Mouse (Mus musculus) inflammation-experienced regulatory T-cells, adult 6 months (primary cell): ENCODE data around the gene Akap13. TPM values are rescaled to one million over a fixed set of nuclear protein-coding genes. Genes with fewer than 3 reads are reported as not detected.
"Not testable (repeated sequence)": the region's sequence is repeated elsewhere in the genome, so short reads cannot be mapped to it uniquely, and the experiment has no call there.

ENCODE experiments used
- ATAC-seq: one replicate; pipeline ENCODE4 v1.8.0; 2017
- polyA plus RNA-seq, 3 experiments: library from polyadenylated mRNA; unstranded; fragments of 100-300 nt; shearing (Covaris generic); gene quantifications; one replicate each; pipeline ENCODE4 v1.2.1; 2017

The Akap13 gene
- polyA plus RNA-seq, 3 experiments from 2014 or later: 228 to 429 (median 340) TPM

DNA sequence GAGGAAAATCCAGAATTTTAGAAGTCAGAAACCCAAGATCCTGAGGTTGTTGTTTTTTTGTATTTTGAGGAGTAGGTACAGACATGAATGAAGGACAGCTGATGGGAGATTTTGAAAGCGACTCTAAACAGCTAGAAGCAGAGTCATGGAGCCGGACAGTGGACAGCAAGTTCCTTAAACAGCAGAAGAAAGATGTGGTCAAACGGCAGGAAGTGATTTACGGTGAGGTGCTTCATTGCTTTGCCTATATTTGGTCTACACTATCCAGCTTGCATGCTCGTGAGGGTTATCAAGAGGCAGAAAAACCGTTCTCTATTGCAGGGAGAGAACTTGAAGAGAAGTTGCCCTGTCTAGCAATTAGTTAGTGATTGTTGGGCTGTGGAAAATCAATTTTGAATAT lies 270.6 kb downstream of the Akap13 start:
- no peak for ATAC-seq

DNA sequence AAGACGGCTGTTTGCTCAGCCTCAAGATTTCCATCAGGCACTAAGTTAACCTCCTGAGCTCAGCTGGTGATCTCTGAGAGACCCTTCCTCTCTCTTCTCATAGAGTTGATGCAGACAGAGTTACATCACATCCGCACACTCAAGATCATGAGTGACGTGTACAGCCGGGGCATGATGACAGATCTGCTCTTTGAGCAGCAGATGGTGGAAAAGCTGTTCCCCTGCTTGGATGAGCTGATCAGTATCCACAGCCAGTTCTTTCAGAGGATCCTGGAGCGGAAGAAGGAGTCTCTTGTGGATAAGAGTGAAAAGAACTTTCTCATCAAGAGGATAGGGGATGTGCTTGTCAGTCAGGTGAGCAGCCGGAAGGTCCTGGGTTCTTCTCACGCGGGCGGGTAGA lies 271.5 kb downstream of the Akap13 start:
- no peak for ATAC-seq

DNA sequence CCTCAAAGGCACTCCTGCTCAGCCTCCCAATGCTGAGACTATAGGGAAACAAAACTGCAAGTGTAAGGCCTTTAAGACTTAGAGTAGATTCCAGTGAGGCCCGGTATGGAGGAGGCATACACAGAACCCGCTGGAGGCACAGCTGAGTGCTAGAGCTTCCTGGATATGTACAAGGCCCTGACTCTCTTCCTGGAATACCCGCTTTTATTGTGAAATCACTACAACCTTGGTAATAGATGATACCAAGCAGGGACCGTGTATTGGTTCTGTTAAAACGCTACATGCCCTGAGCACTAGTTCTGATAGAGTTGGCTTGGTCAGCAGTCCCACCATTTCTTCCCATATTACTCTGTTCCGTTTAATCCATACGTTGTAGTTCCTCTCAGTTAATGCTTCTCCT lies 274.3 kb downstream of the Akap13 start:
- no peak for ATAC-seq

DNA sequence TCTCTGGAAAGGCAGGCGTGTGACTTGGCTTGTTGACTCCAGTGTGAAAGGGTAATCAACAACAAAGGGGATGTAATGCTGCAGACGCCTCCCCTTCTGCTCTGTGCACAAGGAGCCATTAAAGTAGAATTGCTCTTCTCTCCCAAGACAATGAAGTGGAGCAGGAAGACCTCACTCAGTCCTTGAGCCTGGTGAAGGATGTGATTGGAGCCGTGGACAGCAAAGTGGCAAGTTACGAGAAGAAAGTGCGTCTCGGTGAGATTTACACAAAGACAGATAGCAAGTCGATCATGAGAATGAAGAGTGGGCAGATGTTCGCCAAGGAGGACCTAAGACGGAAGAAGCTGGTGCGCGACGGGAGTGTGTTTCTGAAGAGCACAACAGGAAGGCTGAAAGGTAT lies 274.9 kb downstream of the Akap13 start:
- no peak for ATAC-seq

DNA sequence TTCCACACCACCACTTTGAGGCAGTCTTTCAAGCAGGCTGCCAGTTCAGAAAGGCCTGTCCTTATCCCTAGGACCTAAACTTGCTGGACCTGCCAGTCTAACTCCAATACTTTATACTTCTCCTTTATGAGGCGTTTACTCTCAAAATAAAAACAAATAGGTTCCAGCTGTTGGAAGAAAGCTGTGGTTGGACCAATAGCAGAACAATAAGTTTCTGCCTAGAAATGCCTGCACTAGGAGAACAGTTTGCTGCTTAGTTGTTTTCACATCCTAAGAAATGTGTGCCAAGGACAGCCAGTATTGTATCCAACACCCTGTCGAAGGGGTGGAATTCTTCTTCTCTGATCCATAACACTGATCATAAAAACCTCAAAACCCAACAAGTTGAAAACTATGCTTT lies 276.6 kb downstream of the Akap13 start:
- ATAC-seq: no peak

DNA sequence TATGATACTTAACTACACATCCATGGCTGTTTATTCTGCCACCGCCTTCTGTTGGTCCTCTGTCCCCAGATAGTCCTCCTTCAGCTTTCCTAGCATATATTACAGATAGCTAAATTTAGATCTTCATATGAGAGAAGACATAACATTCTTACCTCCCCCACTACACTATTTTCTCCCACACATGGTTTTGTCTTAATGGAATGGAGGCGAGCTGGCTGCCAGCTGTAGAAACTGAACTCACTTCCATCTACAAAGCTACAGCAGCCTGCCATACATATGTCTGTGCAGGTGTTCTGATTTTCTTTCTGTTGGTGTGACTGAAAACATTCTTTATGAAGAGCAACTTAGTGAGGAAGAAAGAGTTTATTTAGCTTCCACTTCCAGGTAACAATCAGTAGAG lies 277.8 kb downstream of the Akap13 start:
- no peak for ATAC-seq

DNA sequence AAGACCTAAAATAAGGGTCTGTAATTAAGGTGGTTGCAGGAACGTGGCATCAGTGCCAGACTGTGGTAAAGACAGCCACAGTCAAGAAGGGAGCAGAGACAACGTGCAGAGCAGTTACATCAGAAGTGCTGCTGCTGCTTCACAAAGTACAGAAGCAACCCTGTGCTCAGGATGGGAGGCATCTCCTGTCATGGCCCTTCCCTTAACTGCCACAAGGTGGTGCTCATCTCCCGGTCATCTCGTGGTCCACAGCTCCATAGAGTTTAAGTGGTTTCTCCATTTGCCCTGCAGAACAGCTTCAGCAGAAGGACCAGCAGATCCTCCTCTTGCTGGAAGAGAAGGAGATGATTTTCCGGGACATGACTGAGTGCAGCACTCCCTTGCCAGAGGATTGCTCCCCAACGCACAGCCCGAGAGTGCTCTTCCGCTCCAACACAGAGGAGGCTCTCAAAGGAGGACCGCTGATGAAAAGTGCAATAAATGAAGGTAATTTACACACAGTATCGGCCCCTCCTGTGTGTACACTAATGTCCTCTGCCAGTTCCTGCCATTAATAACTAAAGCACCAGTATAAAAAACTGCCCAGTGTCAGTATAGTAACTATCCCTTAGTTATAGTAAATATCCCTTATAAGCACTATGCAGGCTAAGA lies 283.9 kb downstream of the Akap13 start:
- peak; percentile 87 for ATAC-seq

DNA sequence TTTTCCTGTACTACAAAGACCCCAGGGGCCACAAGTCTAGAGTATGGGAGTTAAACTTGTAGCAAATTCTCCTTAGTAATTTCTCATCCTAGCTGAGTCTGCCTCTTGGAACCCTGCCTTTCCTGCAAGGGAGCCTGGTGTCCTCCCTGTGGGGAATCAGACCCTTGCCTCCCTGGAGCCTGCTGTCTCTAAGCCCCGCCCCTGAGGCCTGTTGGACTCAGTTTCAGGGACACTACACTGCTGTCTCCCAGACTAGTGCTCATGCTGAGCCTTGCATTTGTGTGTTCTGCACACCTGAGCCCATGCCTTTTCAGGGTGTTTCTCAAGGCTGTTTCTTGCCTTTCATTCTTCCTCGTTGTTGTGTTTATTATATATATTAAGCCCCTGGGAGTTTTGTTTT lies 289.2 kb downstream of the Akap13 start:
- ATAC-seq: no peak

DNA sequence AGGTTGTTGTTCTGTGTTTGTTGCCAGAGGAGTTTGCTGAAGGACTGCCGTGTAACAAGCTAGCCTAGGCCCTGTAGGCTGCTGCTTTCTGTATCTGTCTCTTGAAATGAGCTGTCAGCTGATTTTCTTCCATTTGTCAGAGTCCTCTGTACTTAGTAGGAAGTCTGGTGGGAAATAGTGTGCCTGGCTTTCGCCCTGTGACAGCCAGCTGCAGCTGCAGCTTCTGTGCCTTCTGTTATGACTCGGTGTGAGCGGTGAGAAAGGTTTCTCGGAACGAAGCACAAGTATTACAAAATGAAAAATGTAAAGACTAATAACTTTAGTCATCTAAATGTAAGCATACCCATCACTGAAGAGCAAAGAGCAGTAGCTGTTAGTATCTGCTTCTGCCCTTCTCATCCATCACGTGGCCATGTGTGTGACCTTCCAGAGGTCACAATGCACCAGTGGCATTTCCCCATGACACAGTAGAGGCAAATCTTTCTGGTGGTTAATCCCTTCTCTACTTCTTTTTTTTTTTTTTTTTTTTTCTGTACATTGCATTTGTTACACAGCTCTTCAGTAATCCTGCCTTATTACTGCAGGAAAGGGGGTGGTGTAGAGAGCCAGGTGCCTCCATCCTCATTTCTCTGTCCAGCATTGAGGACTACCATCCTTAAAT lies 289.8 kb downstream of the Akap13 start:
- peak; percentile 47 for ATAC-seq

DNA sequence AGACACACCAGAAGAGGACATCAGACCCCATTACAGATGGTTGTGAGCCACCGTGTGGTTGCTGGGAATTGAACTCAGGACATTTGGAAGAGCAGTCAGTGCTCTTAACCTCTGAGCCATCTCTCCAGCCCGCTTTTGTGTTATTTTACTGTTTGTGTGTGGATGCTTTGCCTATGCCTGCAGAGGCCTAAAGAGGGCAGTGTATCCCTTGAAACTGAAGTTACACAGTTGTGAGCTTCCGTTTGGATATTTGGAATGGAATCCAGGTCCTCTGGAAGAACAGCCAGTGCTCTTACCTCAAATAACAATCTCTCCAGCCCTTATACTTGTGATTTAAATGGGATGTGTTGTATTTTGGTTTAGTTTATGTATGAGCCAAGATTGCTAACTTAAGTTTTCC lies 290.6 kb downstream of the Akap13 start:
- not testable (repeated sequence) for ATAC-seq

DNA sequence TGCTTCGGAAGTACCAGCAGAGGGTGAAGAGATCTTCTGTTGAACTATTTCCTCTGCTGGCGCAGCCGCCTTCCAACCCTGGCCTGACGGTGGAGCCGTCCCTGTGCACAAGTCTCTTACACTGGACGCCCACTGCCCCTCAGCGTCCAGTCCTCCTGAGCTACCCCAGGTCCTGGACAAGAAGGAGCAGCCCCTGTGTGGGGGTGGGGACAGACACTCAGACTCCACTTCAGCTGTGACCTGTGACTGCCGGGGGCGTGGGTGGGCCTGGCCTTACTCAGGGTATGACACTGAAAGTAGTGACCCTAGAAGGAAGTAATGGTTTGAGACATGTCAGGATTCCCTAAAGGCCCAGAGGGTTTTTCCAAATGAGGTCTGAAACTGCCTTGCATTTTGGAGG lies 295.2 kb downstream of the Akap13 start:
- no peak for ATAC-seq

DNA sequence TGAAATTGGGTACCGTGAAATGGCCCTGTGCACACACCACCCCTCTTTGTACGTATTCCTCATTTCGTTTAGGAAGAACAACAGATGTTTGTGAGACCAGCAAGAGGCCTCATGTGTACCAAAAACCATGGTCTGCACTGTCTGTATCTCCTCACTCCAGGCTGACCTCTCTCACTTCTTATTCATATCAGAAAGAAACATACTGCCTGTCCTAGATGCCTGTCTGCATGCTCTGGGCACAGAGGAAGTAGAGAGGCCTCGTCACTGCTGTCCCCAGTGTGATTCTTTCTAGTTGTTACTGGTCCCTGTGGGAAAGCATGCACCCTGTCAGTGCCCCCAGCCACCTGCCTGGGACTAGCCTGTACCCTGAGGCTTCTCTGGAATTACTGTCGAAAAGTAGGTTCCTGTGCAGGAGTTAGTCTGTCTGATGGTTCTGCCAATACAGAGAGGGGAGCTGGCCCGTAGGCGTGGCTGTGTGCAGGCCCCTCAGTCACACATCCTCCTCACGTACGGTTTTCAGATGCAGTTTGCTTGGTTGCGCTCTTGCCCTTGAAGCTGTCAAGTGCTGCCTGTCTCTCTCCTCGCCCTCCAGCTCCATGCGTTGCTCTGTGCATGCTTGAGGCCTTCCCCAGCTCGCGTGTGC lies 295.9 kb downstream of the Akap13 start:
- no peak for ATAC-seq

DNA sequence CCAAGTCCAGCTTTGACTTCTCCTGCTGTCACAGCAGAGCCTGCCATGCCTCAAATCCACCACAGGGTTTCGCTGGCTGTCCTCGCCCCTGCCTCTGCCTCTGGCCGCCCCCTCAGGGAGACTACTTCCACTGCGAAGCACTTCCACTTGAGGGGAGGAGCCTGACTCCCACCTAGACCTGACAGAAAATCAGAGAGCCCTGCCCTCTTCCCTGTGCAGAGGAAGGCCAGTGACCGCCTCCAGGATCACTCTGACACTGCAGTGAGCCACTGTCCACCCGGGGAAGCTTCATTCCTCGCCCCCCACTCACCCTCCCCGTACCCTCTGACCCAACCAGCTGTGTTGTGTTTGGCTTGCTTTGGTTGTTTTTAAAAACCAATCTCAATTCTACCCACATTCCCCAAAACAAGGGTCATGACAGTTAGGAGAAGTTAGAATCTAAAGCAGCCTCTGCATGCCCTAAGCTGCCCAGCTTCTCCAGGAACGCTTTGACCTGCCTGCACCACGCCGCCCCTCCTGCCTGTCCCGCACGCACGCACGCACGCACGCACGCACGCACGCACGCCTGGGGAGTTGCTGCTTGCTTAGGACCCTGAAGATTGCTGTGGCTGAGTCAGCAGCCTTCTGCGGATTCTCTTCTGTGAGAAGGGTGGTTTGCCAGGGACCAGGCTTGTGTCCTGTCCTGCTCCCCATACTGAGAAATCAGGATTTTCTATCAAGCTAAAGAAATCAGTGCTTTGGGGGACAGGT lies 297.3 kb downstream of the Akap13 start:
- ATAC-seq: no peak

DNA sequence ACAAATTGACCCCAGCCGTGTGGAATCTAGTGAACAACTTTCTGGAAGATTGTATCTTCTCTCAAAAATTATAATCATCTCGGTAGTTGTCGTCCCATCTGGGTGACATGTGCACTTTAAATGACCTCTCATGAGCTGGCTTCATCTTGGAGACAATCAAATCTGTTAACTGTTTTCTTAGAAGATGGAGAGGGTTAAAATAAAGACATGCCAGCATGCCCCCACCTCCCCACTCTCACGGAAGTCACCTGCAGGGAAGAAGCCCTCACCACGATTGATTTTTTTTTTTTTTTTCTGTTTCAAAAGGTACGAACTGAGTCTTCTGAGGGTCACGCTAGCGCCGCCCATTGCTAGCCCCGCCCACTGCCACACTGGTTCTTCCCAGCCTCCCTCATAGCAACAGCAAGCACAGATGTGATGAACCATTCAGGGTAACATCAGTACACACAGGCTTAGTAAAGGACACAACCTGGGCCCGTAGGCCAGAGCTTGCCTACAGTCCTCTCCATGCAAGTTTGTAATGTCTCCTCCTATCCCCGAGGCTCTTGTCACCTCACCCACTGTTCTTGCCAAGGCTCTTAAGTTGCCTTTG lies 298.0 kb downstream of the Akap13 start:
- ATAC-seq: no peak

DNA sequence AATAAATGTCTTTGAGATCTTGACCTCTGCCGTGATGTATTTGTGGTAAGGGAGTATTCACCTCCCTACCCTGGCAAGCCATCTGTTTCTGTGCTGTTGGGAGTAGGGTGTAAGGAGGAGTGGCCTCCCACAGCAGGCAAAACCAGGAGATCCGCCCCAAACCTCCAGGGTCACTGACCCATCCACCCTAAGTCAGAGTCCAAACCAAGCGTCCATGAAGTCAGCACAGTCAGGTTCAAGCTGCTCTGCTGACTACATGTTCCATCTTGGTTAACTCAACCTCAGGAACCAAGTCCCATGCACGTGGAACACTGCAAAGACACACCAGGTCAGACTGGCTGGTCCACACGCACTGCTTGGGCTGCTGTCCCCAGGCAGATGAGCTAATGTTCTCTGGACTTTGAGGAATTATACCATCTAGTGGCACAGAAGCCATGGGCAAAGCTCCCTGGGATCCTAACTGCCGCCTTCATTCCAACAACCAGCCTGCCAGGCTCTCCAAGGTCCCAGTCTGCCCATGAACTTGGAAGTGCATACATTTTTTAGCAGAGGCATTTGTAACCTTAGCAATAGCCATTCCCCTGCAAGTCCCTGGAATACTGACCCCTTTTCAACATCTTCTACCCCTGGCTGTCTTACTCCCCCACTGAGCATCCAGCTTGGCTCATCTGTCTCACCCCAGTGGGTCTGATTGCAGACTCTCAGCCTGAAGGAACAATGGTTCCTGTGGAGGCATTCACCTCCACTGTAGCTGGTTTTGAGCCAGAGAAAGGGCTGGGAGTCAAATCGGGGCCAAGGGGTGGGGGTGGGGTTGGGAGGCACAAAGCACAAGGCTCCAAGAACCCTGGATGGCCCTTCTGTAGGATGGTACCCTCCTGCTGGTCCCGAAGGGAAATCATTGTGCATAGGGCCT lies 299.5 kb downstream of the Akap13 start:
- ATAC-seq: no peak

DNA sequence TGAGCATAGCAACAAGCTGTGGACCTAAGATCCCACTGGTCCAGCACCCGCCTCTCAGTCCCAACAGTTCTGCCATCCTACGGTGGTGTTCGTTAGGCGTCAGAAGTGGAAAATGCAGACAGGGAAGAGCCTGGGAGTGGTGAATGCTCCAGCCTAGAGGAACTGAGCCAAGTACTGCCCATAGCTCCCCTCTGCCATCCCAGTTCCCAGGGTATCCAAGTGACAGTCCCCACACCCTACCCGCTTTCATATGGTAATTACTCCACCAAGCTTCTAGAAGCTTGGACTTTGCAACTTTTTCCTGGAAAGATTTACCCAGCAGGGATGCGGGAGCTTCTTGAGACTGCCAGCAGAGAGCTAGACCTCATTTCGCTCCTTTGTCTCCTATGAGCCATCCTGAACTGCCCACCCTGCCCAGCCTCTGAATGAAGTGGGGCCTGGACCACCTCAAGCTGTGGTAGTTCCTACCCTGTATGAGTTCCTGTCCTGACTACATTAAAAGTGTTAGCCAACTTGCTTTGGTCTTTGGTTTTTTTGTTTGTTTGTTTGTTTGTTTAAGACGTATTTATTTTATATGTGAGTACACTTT lies 300.6 kb downstream of the Akap13 start:
- no peak for ATAC-seq

DNA sequence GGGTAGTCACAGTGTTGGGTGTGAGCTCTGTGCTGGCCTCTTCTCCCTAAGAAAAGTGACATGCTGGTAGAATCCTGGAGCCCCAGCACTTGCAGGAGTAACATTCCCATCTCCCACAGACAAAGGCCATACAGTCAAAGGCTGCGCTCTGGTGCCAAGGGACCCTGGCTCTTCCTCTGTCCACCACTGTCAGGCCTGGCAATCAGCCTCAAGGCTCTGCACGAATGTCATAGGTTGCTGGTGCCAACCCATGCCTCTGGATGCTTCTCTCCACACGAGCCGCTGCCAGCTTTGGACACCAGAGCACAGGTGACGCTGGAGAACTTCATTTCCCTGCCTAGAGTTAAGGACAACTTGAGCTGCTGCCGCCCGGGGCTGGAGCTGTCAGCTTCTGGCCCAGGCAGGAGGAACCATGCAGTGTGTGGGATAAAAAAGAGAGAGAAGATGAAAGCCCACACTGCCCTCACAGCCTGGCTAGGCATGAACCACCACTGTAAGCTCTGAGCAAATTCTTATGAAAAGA lies 304.7 kb downstream of the Akap13 start:
- ATAC-seq: no peak

DNA sequence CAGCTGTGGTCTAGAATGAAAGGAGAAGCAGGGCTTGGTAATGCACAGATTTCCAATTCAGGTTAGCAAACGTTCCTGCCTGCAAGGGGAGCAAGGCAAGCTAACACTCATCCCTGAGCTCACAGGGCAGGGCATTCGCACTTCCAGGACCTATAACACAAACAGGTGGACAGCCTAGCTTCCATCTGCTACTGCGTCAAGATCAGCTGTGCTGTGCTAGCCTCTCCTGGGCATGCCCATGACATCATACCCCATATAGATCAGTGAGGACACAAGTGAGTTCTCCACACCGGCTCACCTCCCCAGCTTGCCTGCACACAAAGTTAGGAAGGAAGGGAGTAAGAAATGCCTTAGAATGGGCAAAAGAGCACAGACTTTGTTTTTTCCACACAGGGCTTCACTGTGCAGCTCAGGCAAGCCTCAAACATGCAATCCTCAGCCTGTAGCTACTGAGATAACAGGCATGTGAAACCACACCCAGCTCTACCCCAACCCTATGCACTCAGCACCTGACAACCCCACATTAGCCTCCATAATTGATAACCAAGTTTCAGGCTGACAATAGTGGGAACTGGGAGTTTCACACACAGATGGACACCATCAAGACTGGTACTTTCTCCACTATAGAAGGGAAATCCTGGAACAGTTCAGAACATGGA lies 305.5 kb downstream of the Akap13 start:
- ATAC-seq: not testable (repeated sequence)

DNA sequence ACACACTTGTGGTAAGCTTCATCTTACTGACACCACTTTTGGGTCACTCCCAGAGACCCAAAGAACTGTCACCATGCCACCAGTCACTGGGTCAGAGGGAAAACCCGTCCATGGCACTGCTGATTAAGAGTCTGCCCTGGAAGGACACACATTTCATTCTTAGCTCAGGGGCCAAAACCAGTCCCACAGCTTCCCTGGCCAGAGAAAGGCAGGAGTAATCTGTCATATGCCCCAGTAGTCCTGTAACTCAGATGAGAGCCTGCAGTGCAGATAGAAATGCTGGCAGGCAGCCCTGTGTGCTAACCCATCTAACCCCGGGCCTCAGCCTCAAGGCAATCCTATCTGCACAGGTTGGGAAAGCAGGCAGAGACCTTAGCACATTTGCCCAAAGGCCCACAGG lies 306.9 kb downstream of the Akap13 start:
- not testable (repeated sequence) for ATAC-seq

DNA sequence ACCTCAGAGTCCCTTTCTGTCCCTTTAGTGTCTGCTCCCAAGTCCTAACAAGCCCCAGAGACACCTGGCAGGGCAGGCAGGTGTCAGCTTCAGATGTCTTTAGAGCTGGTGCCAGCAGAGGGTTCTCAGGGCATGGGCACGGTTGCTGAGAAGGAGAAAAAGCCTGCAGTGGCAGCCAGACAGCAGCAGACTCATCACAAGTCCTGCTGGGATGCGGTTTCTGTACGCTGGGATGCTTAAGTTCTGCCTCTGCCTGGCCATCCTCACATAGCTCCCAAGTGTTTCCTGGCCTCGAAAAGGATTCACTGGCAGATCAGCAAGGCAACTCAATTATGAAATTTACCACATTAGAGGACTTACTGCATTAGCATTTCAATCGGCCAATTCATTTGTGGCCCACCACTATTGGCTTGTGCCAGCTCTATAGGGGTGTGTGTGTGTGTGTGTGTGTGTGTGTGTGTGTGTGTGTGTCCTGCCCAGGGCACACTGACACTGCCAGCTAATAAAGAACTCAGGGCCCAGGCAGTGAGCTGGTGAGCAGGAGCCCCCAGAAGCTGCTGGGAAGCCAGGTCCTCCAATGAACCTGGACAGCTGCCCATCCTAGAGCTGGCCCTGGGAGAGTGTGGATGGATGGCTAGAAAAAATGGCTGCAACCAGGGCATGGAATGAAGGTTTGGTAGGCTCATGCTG lies 311.9 kb downstream of the Akap13 start:
- ATAC-seq: not testable (repeated sequence)
